In genomic region chr4:107005166-107005565, GRCm38 (mm10) we compare ENCODE assay signal across 29 mouse cellular contexts.
A peak's percentile ranks its signal among the peaks of the same experiment; 100 is the strongest.
DNase-seq lines count a peak whose midpoint lies in the region; ATAC-seq and TF ChIP-seq lines count a peak whose summit lies in the region.
"Had no signal": no experiment of that assay in that cellular context is flagged by ENCODE, and none has a peak within 500 bp of the region (broad histone marks: within the 10 kb centered on the region; RNA-seq: fewer than 3 reads in every experiment).

No protein-coding gene starts in this region.

- no peak for TF ChIP-seq POLR2A in kidney, adult 2 months (IDR thresholded peaks at IDR 0.05; ENCODE audit: low read depth, low read length)

- DNase-seq in kidney, adult 2 months, result no peak
- no peak for DNase-seq in kidney, postnatal 36 days
- DNase-seq in c-Kit-positive CD71-positive TER-119-negative erythroid progenitor cells, embryonic 14.5 days (ENCODE audit: low read depth), result peak; percentile 48
- DNase-seq in liver, embryonic 11.5 days (ENCODE audit: low spot score), result no peak
- no peak for DNase-seq in liver, postnatal 0 days
- DNase-seq in gastrocnemius, postnatal 14 days, result no peak
- DNase-seq in layer of hippocampus, adult 2 months (ENCODE audit: low spot score in 2 of 2), result no peak
- DNase-seq: adrenal gland, postnatal 10 days; B cell, adult 2 months; cerebellum, adult 18-20 months; cerebellum, postnatal 36 days; embryo, embryonic 11 days; gastrocnemius, postnatal 36 days; heart, postnatal 36 days; kidney, adult 18-20 months; lung, adult 2 months; lung, postnatal 14 days; right cerebral cortex, adult 18-20 months; right cerebral cortex, postnatal 4 days; thymus, postnatal 14 days had no signal

- H3K4me1 ChIP-seq in kidney, adult 2 months (ENCODE audit: control insufficient read depth, insufficient read depth, low read length), result peaks cover 55% of the 10 kb centered on the region
- H3K4me1 ChIP-seq in liver, embryonic 11.5 days (replicated peaks; ENCODE audit: control insufficient read depth, insufficient read depth, low read length), result peaks cover 79% of the 10 kb centered on the region
- H3K4me1 ChIP-seq in liver, postnatal 0 days (ENCODE audit: insufficient read depth), result peaks cover 40% of the 10 kb centered on the region

- H3K4me2 ChIP-seq in liver, embryonic 11.5 days, result peak overlapping the region; percentile 42
- H3K4me2 ChIP-seq in liver, postnatal 0 days (ENCODE audit: low read depth, low read length), result peak overlapping the region; percentile 36
- H3K4me2 ChIP-seq: embryonic facial prominence, embryonic 13.5 days; heart, embryonic 15.5 days; midbrain, embryonic 12.5 days; neural tube, embryonic 15.5 days had no signal

- no peaks in the 10 kb centered on the region for H3K36me3 ChIP-seq in kidney, adult 2 months (ENCODE audit: control insufficient read depth, insufficient read depth, low read length)
- H3K36me3 ChIP-seq in liver, embryonic 11.5 days (ENCODE audit: control insufficient read depth, insufficient read depth, low read length), result 0 out of 2 replicates have a peak, but pooled peaks cover 2% of the 10 kb centered on the region
- H3K36me3 ChIP-seq in liver, postnatal 0 days (replicated peaks; ENCODE audit: insufficient read depth, low read length), result 0 out of 2 replicates have a peak, but pooled peaks cover 3% of the 10 kb centered on the region
- H3K36me3 ChIP-seq: heart, embryonic 15.5 days had no signal

- no peaks in the 10 kb centered on the region for H3K27me3 ChIP-seq in kidney, adult 2 months (replicated peaks; ENCODE audit: control insufficient read depth, insufficient read depth, low read length)
- H3K27me3 ChIP-seq in liver, embryonic 11.5 days (replicated peaks; ENCODE audit: control insufficient read depth, insufficient read depth, low read length), result no peaks in the 10 kb centered on the region
- H3K27me3 ChIP-seq in liver, postnatal 0 days (ENCODE audit: insufficient read depth, low read length), result no peaks in the 10 kb centered on the region
- H3K27me3 ChIP-seq: CH12.LX; embryonic facial prominence, embryonic 13.5 days; heart, embryonic 15.5 days; midbrain, embryonic 12.5 days; neural tube, embryonic 15.5 days had no signal

- 79% methylated on average over 5 of the region's 5 CpGs for WGBS in kidney, adult 2 months
- WGBS in liver, embryonic 11.5 days, result 59% methylated on average over 5 of the region's 5 CpGs
- WGBS in liver, postnatal 0 days (ENCODE audit: insufficient replicate concordance), result 56% methylated on average over 5 of the region's 5 CpGs

- no peak overlapping the region for H3K4me3 ChIP-seq in kidney, adult 2 months (ENCODE audit: insufficient read depth, low read depth, low read length)
- no peak overlapping the region for H3K4me3 ChIP-seq in liver, embryonic 11.5 days (ENCODE audit: low read depth, low read length)
- H3K4me3 ChIP-seq in liver, postnatal 0 days (ENCODE audit: low read depth, low read length), result no peak overlapping the region
- no peak overlapping the region for H3K4me3 ChIP-seq in layer of hippocampus, adult 2 months
- H3K4me3 ChIP-seq: embryonic facial prominence, embryonic 13.5 days; heart, embryonic 15.5 days; midbrain, embryonic 12.5 days; neural tube, embryonic 15.5 days had no signal

- no peak overlapping the region for H3K9ac ChIP-seq in liver, embryonic 11.5 days (ENCODE audit: low read depth, low read length)
- H3K9ac ChIP-seq in liver, postnatal 0 days (replicated peaks), result no peak overlapping the region
- H3K9ac ChIP-seq: embryonic facial prominence, embryonic 13.5 days; heart, embryonic 15.5 days; midbrain, embryonic 12.5 days; neural tube, embryonic 15.5 days had no signal

- intact Hi-C loops in gastrocnemius, postnatal 14 days (cut with DNase I; ENCODE audit: low total_unique reads), result no loop called here

- no peak for TF ChIP-seq CTCF in kidney, adult 2 months (conservative IDR thresholded peaks at IDR 0.05; ENCODE audit: insufficient read depth, insufficient read length, low read depth, low read length)
- TF ChIP-seq CTCF in liver, postnatal 0 days (IDR thresholded peaks at IDR 0.05; ENCODE audit: low read depth), result no peak
- no peak for TF ChIP-seq CTCF in layer of hippocampus, adult 2 months (conservative IDR thresholded peaks at IDR 0.05)

- no peak; the same call in 1 of the 2 replicates for ATAC-seq in liver, embryonic 11.5 days (replicated peaks; ENCODE audit: low FRiP score)
- no peak for ATAC-seq in liver, postnatal 0 days
- ATAC-seq: activated CD4-positive, CD25-positive, alpha-beta regulatory T cell, adult 4 months; forebrain, embryonic 16.5 days; hindbrain, postnatal 0 days had no signal

- H3K9me3 ChIP-seq in liver, embryonic 11.5 days (ENCODE audit: control insufficient read depth, low read length), result no peaks in the 10 kb centered on the region
- H3K9me3 ChIP-seq in liver, postnatal 0 days (ENCODE audit: low read length), result no peaks in the 10 kb centered on the region
- H3K9me3 ChIP-seq: embryonic facial prominence, embryonic 13.5 days; heart, embryonic 15.5 days; midbrain, embryonic 12.5 days; neural tube, embryonic 15.5 days had no signal

- TF ChIP-seq EP300 in liver, postnatal 0 days (IDR thresholded peaks at IDR 0.05; ENCODE audit: low read depth), result no peak

- peak overlapping the region; percentile 48; the same call in 1 of the 2 replicates for H3K27ac ChIP-seq in kidney, adult 2 months (ENCODE audit: insufficient read depth, low read depth, low read length)
- peak overlapping the region; percentile 75 for H3K27ac ChIP-seq in liver, embryonic 11.5 days (ENCODE audit: low read depth, low read length)
- H3K27ac ChIP-seq in liver, postnatal 0 days (ENCODE audit: low read depth), result peak overlapping the region; percentile 35; the same call in 1 of the 2 replicates
- H3K27ac ChIP-seq in layer of hippocampus, adult 2 months, result no peak overlapping the region
- H3K27ac ChIP-seq: embryonic facial prominence, embryonic 13.5 days; heart, embryonic 15.5 days; hindbrain, postnatal 0 days; kidney, postnatal 0 days; midbrain, embryonic 12.5 days; neural tube, embryonic 15.5 days had no signal
